Mouse (Mus musculus): ENCODE data around the gene Akr1b8. TPM values are rescaled to one million over a fixed set of nuclear protein-coding genes. Genes with fewer than 3 reads are reported as not detected.
A peak's percentile ranks its signal among the peaks of the same experiment; 100 is the strongest.
"Not testable (repeated sequence)": the region's sequence is repeated elsewhere in the genome, so short reads cannot be mapped to it uniquely, and the experiment has no call there.

The Akr1b8 gene
- total RNA-seq, 2 experiments from 2014 or later = 73.3 to 75.5 TPM

- DNase-seq (ENCODE audit: low spot score in 2 of 2) = no peak
Observed at GRCm38 (mm10) chr6:34398431-34398830, 44.5 kb downstream of the Akr1b8 start.

DNA sequence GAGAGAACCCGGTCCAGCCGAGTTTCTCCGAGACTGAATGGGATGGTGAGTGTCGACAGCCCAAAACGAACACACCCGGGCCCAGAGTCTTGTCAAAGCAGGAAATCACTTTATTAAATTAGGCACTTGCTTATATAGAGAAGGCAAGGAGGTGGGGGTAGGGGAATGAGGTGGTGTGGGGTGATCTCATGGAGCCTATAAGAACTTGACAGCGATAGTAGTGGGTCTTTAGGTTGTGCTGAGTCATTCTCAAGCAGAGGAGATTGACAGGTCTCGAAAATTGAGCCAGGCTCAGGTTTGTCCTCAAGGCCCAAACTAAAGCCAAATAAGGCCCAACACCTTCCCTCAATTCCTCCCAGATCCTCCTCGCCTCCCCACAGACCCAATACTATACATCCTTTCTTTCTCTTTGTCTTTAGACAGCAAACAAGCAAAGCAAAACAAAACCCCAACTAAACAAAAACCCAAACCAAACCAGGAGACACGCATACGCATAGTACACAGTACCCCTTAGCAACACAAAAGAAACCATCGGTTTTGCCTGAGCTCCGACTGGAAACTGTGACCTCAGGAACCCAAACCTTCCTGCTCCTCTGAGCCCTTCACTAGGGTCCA is 45.8 kb downstream of the Akr1b8 start:
- no peak for DNase-seq (ENCODE audit: low spot score in 2 of 2)

DNA sequence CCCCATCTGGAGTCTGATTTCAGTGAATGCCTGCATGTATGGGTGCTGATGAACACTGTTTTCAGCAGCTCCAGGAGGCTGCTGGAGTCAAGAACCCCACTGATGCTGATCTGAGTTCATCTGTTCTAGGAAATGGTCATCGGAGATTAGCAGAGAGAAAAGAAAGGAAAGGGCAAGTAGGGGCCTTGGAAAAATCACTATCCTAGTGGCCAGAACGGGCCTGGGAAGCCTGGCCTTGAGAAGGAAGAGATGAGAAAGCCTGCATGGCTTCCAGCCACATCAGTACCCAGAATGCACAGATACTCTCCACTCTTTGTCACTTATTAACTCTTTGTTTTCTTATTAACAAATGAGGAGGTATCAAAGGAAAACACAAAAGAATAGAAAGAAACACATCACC is 46.8 kb downstream of the Akr1b8 start:
- DNase-seq (ENCODE audit: low spot score in 2 of 2) = no peak

- DNase-seq (ENCODE audit: low spot score in 2 of 2) = no peak
Observed at GRCm38 (mm10) chr6:34406746-34407145, 52.8 kb downstream of the Akr1b8 start.

DNA sequence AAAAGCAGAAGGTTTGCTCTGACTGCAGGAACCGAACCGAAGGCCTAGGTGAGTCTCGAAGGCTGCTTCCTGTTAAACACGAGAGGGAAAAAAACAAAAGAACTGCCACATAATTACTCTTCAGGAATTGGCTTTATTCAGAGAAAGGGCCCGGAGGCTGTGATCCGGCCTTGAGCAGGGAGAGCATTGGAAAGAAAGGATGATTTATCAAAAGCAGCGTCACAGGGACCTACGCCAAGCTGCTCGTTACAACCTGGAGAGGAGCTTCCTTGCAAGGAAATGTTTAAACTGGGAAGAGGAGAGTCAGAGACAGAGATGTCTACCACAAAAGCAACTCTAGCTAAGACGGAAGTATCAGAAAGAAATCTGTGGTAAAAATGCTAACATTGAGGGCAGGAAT is 53.5 kb downstream of the Akr1b8 start:
- DNase-seq (ENCODE audit: low spot score in 2 of 2) = no peak

DNA sequence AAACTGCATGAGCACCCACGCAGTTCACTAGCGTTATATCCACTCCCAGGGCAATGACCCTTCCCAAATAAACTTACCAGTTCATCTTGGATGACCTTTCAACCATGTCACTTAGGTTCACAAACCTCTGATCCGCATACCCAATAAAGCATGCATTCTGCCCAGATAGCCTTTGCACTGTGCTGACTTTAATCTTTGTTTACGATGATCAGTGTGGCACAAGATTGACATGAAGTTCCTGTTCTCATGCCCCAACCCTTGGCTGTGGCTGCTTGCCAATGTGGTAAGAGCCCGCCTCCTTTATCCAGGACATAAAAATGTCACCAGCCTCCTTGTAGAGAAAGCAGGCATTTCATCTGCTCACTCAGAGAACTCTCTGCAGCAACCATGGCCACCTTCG is 58.1 kb downstream of the Akr1b8 start, which contains the start of gene Akr1b7:
Akr1b7 (plus strand) TSS at position 312 of the 400 bp plus-strand sequence.
- DNase-seq (ENCODE audit: low spot score in 2 of 2) = peak; percentile 14 to 52

- DNase-seq (ENCODE audit: low spot score in 2 of 2) = no peak
Observed at GRCm38 (mm10) chr6:34412688-34413087, 58.8 kb downstream of the Akr1b8 start.

DNA sequence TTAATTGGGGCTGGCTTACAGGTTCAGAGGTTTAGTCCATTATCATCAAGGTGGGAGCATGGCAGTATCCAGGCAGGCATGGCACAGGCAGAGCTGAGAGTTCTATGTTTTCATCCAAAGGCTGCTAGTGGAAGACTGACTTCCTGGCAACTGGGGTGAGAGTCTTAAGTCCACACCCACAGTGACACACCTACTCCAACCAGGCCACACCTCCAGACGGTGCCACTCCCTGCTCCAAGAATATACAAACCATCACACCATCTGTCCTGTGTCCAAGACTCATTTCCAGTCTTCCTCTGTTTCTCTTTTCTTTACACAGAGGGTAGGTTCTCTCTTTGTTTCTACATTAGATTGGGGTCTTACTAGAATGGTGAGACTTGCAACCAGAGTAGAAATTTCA is 59.5 kb downstream of the Akr1b8 start:
- DNase-seq (ENCODE audit: low spot score in 2 of 2) = not testable (repeated sequence)

- peak in 1 of 2 experiments; percentile 11 for DNase-seq (ENCODE audit: low spot score in 2 of 2)
Observed at GRCm38 (mm10) chr6:34416521-34416920, 62.6 kb downstream of the Akr1b8 start.

Other genes with a start within 250 kb of the Akr1b8 start
- 10 to 100 TPM; 26.9 to 35.9 TPM for gene Slc35b4, start 177.0 kb upstream of the Akr1b8 start, total RNA-seq (2021)
- 100 to 1,000 TPM; 123 to 124 TPM for gene Akr1b3, start 36.6 kb upstream of the Akr1b8 start, total RNA-seq (2021)
- 10 to 100 TPM; 80.9 to 92.1 TPM for gene Akr1b10, start 30.1 kb downstream of the Akr1b8 start, total RNA-seq (2021)
- 100 to 1,000 TPM; 195 to 242 TPM for gene Akr1b7, start 58.2 kb downstream of the Akr1b8 start, total RNA-seq (2021)
- 10 to 100 TPM; 43.2 to 49.5 TPM for gene Bpgm, start 122.1 kb downstream of the Akr1b8 start, total RNA-seq (2021)
- gene Cald1, start 244.4 kb downstream of the Akr1b8 start, total RNA-seq (2021) = 100 to 1,000 TPM; 109 to 124 TPM

Measured in adrenal gland, postnatal 4 days (tissue).